Comparison of ENCODE assay signal across 27 mouse cellular contexts in genomic region chr5:106277231-106277630, GRCm38 (mm10).
DNase-seq lines count a peak whose midpoint lies in the region; ATAC-seq and TF ChIP-seq lines count a peak whose summit lies in the region.
"Had no signal": no experiment of that assay in that cellular context is flagged by ENCODE, and none has a peak within 500 bp of the region (broad histone marks: within the 10 kb centered on the region; RNA-seq: fewer than 3 reads in every experiment).

No protein-coding gene starts in this region.

- 80% methylated on average over 9 of the region's 9 CpGs for WGBS in midbrain, embryonic 11.5 days
- WGBS in midbrain, embryonic 10.5 days, result 86% methylated on average over 9 of the region's 9 CpGs
- 3% methylated on average over 9 of the region's 9 CpGs for WGBS in cerebellum, adult 2 months

- intact Hi-C loops in left cerebral cortex, postnatal 10 days (cut with DNase I), result no loop called here

- no peak overlapping the region for H3K9ac ChIP-seq in midbrain, embryonic 11.5 days (ENCODE audit: low read length)
- H3K9ac ChIP-seq: embryonic facial prominence, embryonic 13.5 days; forebrain, postnatal 0 days; heart, embryonic 13.5 days; hindbrain, embryonic 15.5 days; kidney, embryonic 15.5 days; liver, embryonic 14.5 days; lung, embryonic 14.5 days had no signal

- no peak overlapping the region for H3K4me2 ChIP-seq in midbrain, embryonic 11.5 days
- H3K4me2 ChIP-seq: embryonic facial prominence, embryonic 13.5 days; heart, embryonic 13.5 days; hindbrain, embryonic 15.5 days; kidney, embryonic 15.5 days; lung, embryonic 14.5 days had no signal

- ATAC-seq in midbrain, embryonic 11.5 days (ENCODE audit: low FRiP score), result no peak
- ATAC-seq: CD4-positive, CD25-positive, alpha-beta regulatory T cell, adult 4 months; forebrain, postnatal 0 days; midbrain, embryonic 16.5 days had no signal

- TF ChIP-seq CTCF in cerebellum, adult 2 months (IDR thresholded peaks at IDR 0.05; ENCODE audit: borderline replicate concordance, insufficient read depth, low read depth, low read length), result no peak

- H3K9me3 ChIP-seq in midbrain, embryonic 11.5 days (ENCODE audit: control insufficient read depth, low read length), result no peaks in the 10 kb centered on the region; the same call in 1 of the 2 replicates
- H3K9me3 ChIP-seq in midbrain, embryonic 10.5 days (replicated peaks), result peaks cover 7% of the 10 kb centered on the region
- H3K9me3 ChIP-seq: hindbrain, embryonic 15.5 days; kidney, embryonic 15.5 days had no signal

- peak; percentile 68 for DNase-seq in midbrain, embryonic 11.5 days (ENCODE audit: low spot score, missing footprints)
- no peak for DNase-seq in midbrain, embryonic 10.5 days (ENCODE audit: low spot score)
- peak; percentile 86 to 95 for DNase-seq in cerebellum, adult 2 months
- DNase-seq in cerebellum, postnatal 14 days, result peak; percentile 87 to 93
- DNase-seq in adrenal gland, postnatal 25 days, result no peak
- no peak for DNase-seq in gastrocnemius, postnatal 25 days
- DNase-seq in left cerebral cortex, postnatal 10 days (ENCODE audit: extremely low spot score in 1 of 2, low spot score in 2 of 2), result no peak
- DNase-seq: adrenal gland, postnatal 36 days; embryo, embryonic 11 days; forebrain, postnatal 0 days; heart, postnatal 10 days; kidney, adult 18-20 months; kidney, postnatal 25 days; liver; lung, embryonic 14.5 days; lung, postnatal 14 days; thymus, adult 2 months; thymus, postnatal 36 days had no signal

- H3K27me3 ChIP-seq in midbrain, embryonic 11.5 days (ENCODE audit: control insufficient read depth, insufficient read depth, low read length), result no peaks in the 10 kb centered on the region
- H3K27me3 ChIP-seq in midbrain, embryonic 10.5 days (ENCODE audit: low read depth, poor library complexity, severe bottlenecking), result peaks cover 13% of the 10 kb centered on the region; the same call in 1 of the 2 replicates
- H3K27me3 ChIP-seq in cerebellum, adult 2 months (ENCODE audit: control insufficient read depth, insufficient read depth, low read length), result no peaks in the 10 kb centered on the region
- H3K27me3 ChIP-seq: embryonic facial prominence, embryonic 13.5 days; heart, embryonic 13.5 days; kidney, embryonic 15.5 days had no signal

- no peak overlapping the region for H3K27ac ChIP-seq in midbrain, embryonic 11.5 days (ENCODE audit: low read depth, low read length)
- H3K27ac ChIP-seq in midbrain, embryonic 10.5 days (replicated peaks), result no peak overlapping the region
- H3K27ac ChIP-seq in cerebellum, adult 2 months (ENCODE audit: insufficient read depth, low read length), result peak overlapping the region; percentile 82; the same call in 1 of the 2 replicates
- H3K27ac ChIP-seq: embryonic facial prominence, embryonic 13.5 days; forebrain, embryonic 10.5 days; heart, embryonic 13.5 days; hindbrain, embryonic 15.5 days; kidney, embryonic 15.5 days; liver, embryonic 14.5 days; stomach, postnatal 0 days had no signal

- H3K4me3 ChIP-seq in midbrain, embryonic 11.5 days (ENCODE audit: low read depth, low read length), result no peak overlapping the region
- H3K4me3 ChIP-seq in midbrain, embryonic 10.5 days, result no peak overlapping the region
- H3K4me3 ChIP-seq in cerebellum, adult 2 months (replicated peaks; ENCODE audit: insufficient read depth, low read depth, low read length), result no peak overlapping the region
- H3K4me3 ChIP-seq: embryonic facial prominence, embryonic 13.5 days; forebrain, embryonic 10.5 days; heart, embryonic 13.5 days; hindbrain, embryonic 15.5 days; kidney, embryonic 15.5 days had no signal

- H3K4me1 ChIP-seq in midbrain, embryonic 11.5 days (ENCODE audit: control insufficient read depth, insufficient read depth, low read length), result peaks cover 4% of the 10 kb centered on the region; the same call in 1 of the 2 replicates
- H3K4me1 ChIP-seq in midbrain, embryonic 10.5 days, result peaks cover 6% of the 10 kb centered on the region
- peaks cover 10% of the 10 kb centered on the region for H3K4me1 ChIP-seq in cerebellum, adult 2 months (ENCODE audit: control insufficient read depth, insufficient read depth, low read length)
- H3K4me1 ChIP-seq: embryonic facial prominence, embryonic 13.5 days; heart, embryonic 13.5 days; kidney, embryonic 15.5 days had no signal

- no peak; the same call in 1 of the 2 replicates for TF ChIP-seq POLR2A in cerebellum, adult 2 months (IDR thresholded peaks at IDR 0.05; ENCODE audit: borderline replicate concordance, insufficient read depth, low read length)

- H3K36me3 ChIP-seq in midbrain, embryonic 11.5 days (ENCODE audit: control insufficient read depth, insufficient read depth, low read length), result no peaks in the 10 kb centered on the region
- H3K36me3 ChIP-seq in midbrain, embryonic 10.5 days, result no peaks in the 10 kb centered on the region
- H3K36me3 ChIP-seq: embryonic facial prominence, embryonic 13.5 days; forebrain, embryonic 10.5 days; heart, embryonic 13.5 days; hindbrain, embryonic 15.5 days; kidney, embryonic 15.5 days had no signal

Comparison
In these comparisons a context has a peak if more than half of its experiments do, and no peak if none do; other contexts are left out.
1. DNase-seq: peak in midbrain, embryonic 11.5 days (single experiment), cerebellum, adult 2 months (2 of 2) and cerebellum, postnatal 14 days (2 of 2); none in midbrain, embryonic 10.5 days (single experiment), adrenal gland, postnatal 25 days (single experiment), gastrocnemius, postnatal 25 days (single experiment) and left cerebral cortex, postnatal 10 days (0 of 2).